ENCODE assay signal across 27 mouse cellular contexts in the genomic region with DNA sequence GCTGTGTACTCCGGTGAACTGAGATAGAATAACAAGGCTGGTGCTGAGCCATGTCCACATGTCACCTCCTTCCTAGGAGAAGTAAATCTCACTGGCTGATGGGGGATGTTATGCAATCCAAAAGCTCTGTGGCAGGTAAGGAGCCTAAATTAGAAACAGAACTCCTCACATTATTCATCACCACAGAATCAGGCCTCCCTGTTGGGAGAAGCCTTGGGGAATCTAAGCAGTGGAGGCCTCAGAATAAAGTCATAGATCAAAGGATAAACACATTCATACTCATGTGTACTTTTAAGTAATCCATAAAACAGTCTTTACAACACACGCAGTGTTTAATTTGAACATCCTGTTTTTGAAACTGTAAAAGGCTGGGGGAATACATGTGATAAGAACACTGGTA.
DNase-seq lines count a peak whose midpoint lies in the region; ATAC-seq lines count a peak whose summit lies in the region.
"Had no signal": no experiment of that assay in that cellular context is flagged by ENCODE, and none has a peak within 500 bp of the region (broad histone marks: within the 10 kb centered on the region; RNA-seq: fewer than 3 reads in every experiment).

No protein-coding gene starts in this region.

- peak; percentile 35 for DNase-seq in embryonic facial prominence, embryonic 11.5 days (ENCODE audit: low spot score)
- no peak for DNase-seq in embryonic facial prominence, embryonic 10.5 days (ENCODE audit: low spot score)
- DNase-seq in brain, adult 2 months (ENCODE audit: low read depth, low spot score) = peak; percentile 26
- peak; percentile 55 for DNase-seq in forelimb bud, embryonic 11.5 days (ENCODE audit: low read depth, low spot score)
- DNase-seq in T-cell, adult 2 months (ENCODE audit: low spot score) = no peak
- DNase-seq in adrenal gland, adult 8-10 months = no peak
- DNase-seq: adrenal gland, postnatal 10 days; cerebellum, adult 11-12 months; cerebellum, adult 8-10 months; cerebellum, postnatal 10 days; cerebellum, postnatal 36 days; gastrocnemius, postnatal 10 days; gastrocnemius, postnatal 36 days; heart, adult 2 months; heart, postnatal 14 days; heart, postnatal 4 days had no signal

- H3K9ac ChIP-seq in embryonic facial prominence, embryonic 11.5 days (replicated peaks; ENCODE audit: low read length) = no peak overlapping the region
- H3K9ac ChIP-seq: embryonic facial prominence, embryonic 13.5 days; forebrain, embryonic 12.5 days; forebrain, embryonic 15.5 days; heart, embryonic 13.5 days; hindbrain, embryonic 14.5 days had no signal

- H3K4me2 ChIP-seq in embryonic facial prominence, embryonic 11.5 days (ENCODE audit: low read depth, low read length) = no peak overlapping the region
- H3K4me2 ChIP-seq: embryonic facial prominence, embryonic 13.5 days; forebrain, embryonic 12.5 days; forebrain, embryonic 15.5 days; heart, embryonic 13.5 days; hindbrain, embryonic 14.5 days had no signal

- H3K36me3 ChIP-seq in embryonic facial prominence, embryonic 11.5 days (replicated peaks; ENCODE audit: control insufficient read depth, insufficient read depth, low read depth, low read length) = no peaks in the 10 kb centered on the region
- H3K36me3 ChIP-seq in embryonic facial prominence, embryonic 10.5 days (replicated peaks) = no peaks in the 10 kb centered on the region
- H3K36me3 ChIP-seq: embryonic facial prominence, embryonic 13.5 days; forebrain, embryonic 12.5 days; forebrain, embryonic 15.5 days; heart, embryonic 10.5 days; heart, embryonic 13.5 days had no signal

- no peaks in the 10 kb centered on the region for H3K4me1 ChIP-seq in embryonic facial prominence, embryonic 11.5 days (ENCODE audit: control insufficient read depth, insufficient read depth, low read length)
- peaks cover 6% of the 10 kb centered on the region; the same call in 1 of the 2 replicates for H3K4me1 ChIP-seq in embryonic facial prominence, embryonic 10.5 days
- H3K4me1 ChIP-seq: forebrain, embryonic 12.5 days; forebrain, embryonic 15.5 days; heart, embryonic 10.5 days; heart, embryonic 13.5 days had no signal

- no peaks in the 10 kb centered on the region for H3K9me3 ChIP-seq in embryonic facial prominence, embryonic 11.5 days (replicated peaks; ENCODE audit: control insufficient read depth, low read length)
- H3K9me3 ChIP-seq in embryonic facial prominence, embryonic 10.5 days = peaks cover 3% of the 10 kb centered on the region; the same call in 1 of the 2 replicates
- H3K9me3 ChIP-seq: forebrain, embryonic 12.5 days; forebrain, embryonic 15.5 days; heart, embryonic 10.5 days had no signal

- no peak overlapping the region for H3K4me3 ChIP-seq in embryonic facial prominence, embryonic 11.5 days (ENCODE audit: low read depth, low read length)
- no peak overlapping the region for H3K4me3 ChIP-seq in embryonic facial prominence, embryonic 10.5 days
- H3K4me3 ChIP-seq: embryonic facial prominence, embryonic 13.5 days; erythroblast, embryonic 14.5 days; forebrain, embryonic 12.5 days; forebrain, embryonic 15.5 days; heart, adult 2 months; heart, embryonic 10.5 days; heart, embryonic 13.5 days had no signal

- no peak for ATAC-seq in embryonic facial prominence, embryonic 11.5 days (replicated peaks; ENCODE audit: insufficient number of reproducible peaks, low FRiP score, low TSS enrichment, low read depth)
- ATAC-seq: activated CD4-positive, CD25-positive, alpha-beta regulatory T cell, adult 4 months; CD4-positive, CD25-positive, alpha-beta regulatory T cell, adult 4 months; forebrain, embryonic 15.5 days; hindbrain, postnatal 0 days; intestine, postnatal 0 days had no signal

- H3K27ac ChIP-seq in embryonic facial prominence, embryonic 11.5 days (replicated peaks; ENCODE audit: low read depth, low read length) = no peak overlapping the region
- no peak overlapping the region for H3K27ac ChIP-seq in embryonic facial prominence, embryonic 10.5 days (replicated peaks)
- H3K27ac ChIP-seq: embryonic facial prominence, embryonic 13.5 days; forebrain, embryonic 12.5 days; forebrain, embryonic 15.5 days; heart, adult 2 months; heart, embryonic 10.5 days; heart, embryonic 13.5 days; hindbrain, embryonic 14.5 days; hindbrain, postnatal 0 days had no signal

- H3K27me3 ChIP-seq in embryonic facial prominence, embryonic 11.5 days (ENCODE audit: control insufficient read depth, insufficient read depth, low read length) = no peaks in the 10 kb centered on the region
- no peaks in the 10 kb centered on the region for H3K27me3 ChIP-seq in embryonic facial prominence, embryonic 10.5 days (replicated peaks; ENCODE audit: low read depth, poor library complexity, severe bottlenecking)
- H3K27me3 ChIP-seq: embryonic facial prominence, embryonic 13.5 days; forebrain, embryonic 12.5 days; forebrain, embryonic 15.5 days; heart, embryonic 13.5 days had no signal

- 41% methylated on average over 2 of the region's 2 CpGs for WGBS in embryonic facial prominence, embryonic 11.5 days
- 55% methylated on average over 2 of the region's 2 CpGs for whole genome bisulfite sequencing in embryonic facial prominence, embryonic 10.5 days

Comparison
In these comparisons a context has a peak if more than half of its experiments do, and no peak if none do; other contexts are left out.
1. DNase-seq: peak in embryonic facial prominence, embryonic 11.5 days (single experiment), brain, adult 2 months (single experiment) and forelimb bud, embryonic 11.5 days (single experiment); none in embryonic facial prominence, embryonic 10.5 days (single experiment), T-cell, adult 2 months (single experiment) and adrenal gland, adult 8-10 months (single experiment).